Mouse (Mus musculus) hindbrain, embryonic 12.5 days (tissue): ENCODE measurements around the gene Cracr2b. TPM values are rescaled to one million over a fixed set of nuclear protein-coding genes. Genes with fewer than 3 reads are reported as not detected.
A peak's percentile ranks its signal among the peaks of the same experiment; 100 is the strongest.

Experiments
- ATAC-seq: fragments of 200-750 bp; cut with Nextera tagmentation; 2 replicates; pipeline ENCODE4 v1.8.0; 2017; ENCODE audit warnings: moderate TSS enrichment; ENCODE audit not compliant: low FRiP score
- H3K27ac ChIP-seq: fragments of 300-500 bp; sonication (generic); 2 replicates; pipeline ENCODE4 v1.5.1; 2016; ENCODE audit warnings: mild to moderate bottlenecking
- H3K27me3 ChIP-seq: fragments of 300-500 bp; sonication (generic); 2 replicates; pipeline ENCODE4 v1.6.1; 2016; ENCODE audit warnings: mild to moderate bottlenecking
- H3K36me3 ChIP-seq: fragments of 300-500 bp; sonication (generic); 2 replicates; pipeline ENCODE4 v1.6.1; 2016; ENCODE audit warnings: mild to moderate bottlenecking
- H3K4me1 ChIP-seq: fragments of 300-500 bp; sonication (generic); 2 replicates; pipeline ENCODE4 v1.6.1; 2016
- H3K4me2 ChIP-seq: fragments of 300-500 bp; sonication (generic); replicated peaks from 2 replicates; pipeline ENCODE4 v1.6.1; 2016; ENCODE audit warnings: mild to moderate bottlenecking
- H3K4me3 ChIP-seq: fragments of 300-500 bp; sonication (generic); 2 replicates; pipeline ENCODE4 v1.5.1; 2016; ENCODE audit warnings: mild to moderate bottlenecking
- H3K9ac ChIP-seq: fragments of 300-500 bp; sonication (generic); 2 replicates; pipeline ENCODE4 v1.6.1; 2016; ENCODE audit warnings: mild to moderate bottlenecking, moderate library complexity
- H3K9me3 ChIP-seq: fragments of 300-500 bp; sonication (generic); replicated peaks from 2 replicates; pipeline ENCODE4 v1.6.1; 2016; ENCODE audit warnings: mild to moderate bottlenecking
- WGBS: fragments of 180-500 bp; shearing (Covaris S2); methylation state at CpG from one replicate; pipeline ENCODE4 v1.1.7; 2016; 5-methylcytosine and 5-hydroxymethylcytosine counted together
- polyA plus RNA-seq: library from polyadenylated mRNA; unstranded; fragments of >200 nt; fragmentation: Nextera tagmentation; extraction: Ambion mirVana; gene quantifications from 2 replicates; pipeline ENCODE4 v1.2.1, GENCODE M21; 2016

The Cracr2b gene
- polyA plus RNA-seq, 1 experiment from 2014 or later, result 7.7 TPM

- WGBS, result 69% methylated on average over 9 of the region's 9 CpGs
- peaks cover 44% of the 10 kb centered on the region for H3K36me3 ChIP-seq
- H3K9me3 ChIP-seq, result no peaks in the 10 kb centered on the region
- peak overlapping the region; percentile 14 for H3K9ac ChIP-seq
- no peak overlapping the region for H3K4me3 ChIP-seq
- peak overlapping the region; percentile 76 for H3K4me2 ChIP-seq
- no peak overlapping the region for H3K27ac ChIP-seq
- H3K27me3 ChIP-seq, result no peaks in the 10 kb centered on the region
- peaks cover 49% of the 10 kb centered on the region for H3K4me1 ChIP-seq
- ATAC-seq, result no peak
Observed at GRCm38 (mm10) chr7:141435856-141436522, 24.9 kb upstream of the Cracr2b start.

GRCm38 (mm10) chr7:141436523-141436892, 24.4 kb upstream of the Cracr2b start:
- H3K27ac ChIP-seq, result peak overlapping the region; percentile 73; the same call in 1 of the 2 replicates
- no peak for ATAC-seq
- H3K36me3 ChIP-seq, result peaks cover 41% of the 10 kb centered on the region
- no peaks in the 10 kb centered on the region for H3K27me3 ChIP-seq
- peak overlapping the region; percentile 76 for H3K4me2 ChIP-seq
- 42% methylated on average over 2 of the region's 2 CpGs for WGBS
- peak overlapping the region; percentile 54 for H3K4me3 ChIP-seq
- H3K9ac ChIP-seq, result peak overlapping the region; percentile 78
- peaks cover 46% of the 10 kb centered on the region for H3K4me1 ChIP-seq
- no peaks in the 10 kb centered on the region for H3K9me3 ChIP-seq

- 6% methylated on average over 53 of the region's 53 CpGs for WGBS
Observed at GRCm38 (mm10) chr7:141437178-141438120, 23.4 kb upstream of the Cracr2b start, which contains the start of gene Slc25a22. Slc25a22 (minus strand) TSS chr7:141437892.

GRCm38 (mm10) chr7:141438201-141438968, 22.5 kb upstream of the Cracr2b start:
- Histone ChIP-seq H3K27me3 (no peaks in the 10 kb centered on the region), H3K4me2 (no peak overlapping the region), H3K4me3 (no peak overlapping the region), H3K9ac (no peak overlapping the region), H3K4me1 (peaks cover 53% of the 10 kb centered on the region), H3K9me3 (no peaks in the 10 kb centered on the region), H3K27ac (no peak overlapping the region), H3K36me3 (peaks cover 22% of the 10 kb centered on the region)
- WGBS, result 93% methylated on average over 12 of the region's 12 CpGs
- no peak for ATAC-seq

More at GRCm38 (mm10) chr7:141437178-141438120, 23.4 kb upstream of the Cracr2b start, which contains the start of gene Slc25a22:
- H3K9ac ChIP-seq, result peak within 1 kb of the TSS; percentile 78
- peak within 1 kb of the TSS; percentile 54 for H3K4me3 ChIP-seq
- peak within 1 kb of the TSS; percentile 76 for H3K4me2 ChIP-seq
- peak within 1 kb of the TSS; percentile 73 for H3K27ac ChIP-seq
- H3K9me3 ChIP-seq, result no peaks in the 10 kb centered on the region
- H3K4me1 ChIP-seq, result peaks cover 51% of the 10 kb centered on the region
- peaks cover 32% of the 10 kb centered on the region for H3K36me3 ChIP-seq
- no peaks in the 10 kb centered on the region for H3K27me3 ChIP-seq
- ATAC-seq, result peak; percentile 75

- no peak for ATAC-seq
- Histone ChIP-seq H3K4me3 (no peak overlapping the region), H3K36me3 (peaks cover 22% of the 10 kb centered on the region), H3K27me3 (no peaks in the 10 kb centered on the region), H3K4me1 (peaks cover 50% of the 10 kb centered on the region), H3K4me2 (no peak overlapping the region), H3K9me3 (no peaks in the 10 kb centered on the region), H3K9ac (no peak overlapping the region), H3K27ac (no peak overlapping the region)
- WGBS, result 90% methylated on average over 10 of the region's 10 CpGs
Observed at GRCm38 (mm10) chr7:141439140-141439679, 21.7 kb upstream of the Cracr2b start.

GRCm38 (mm10) chr7:141439811-141440210, 21.1 kb upstream of the Cracr2b start:
- 93% methylated on average over 11 of the region's 11 CpGs for WGBS
- H3K9me3 ChIP-seq, result no peaks in the 10 kb centered on the region
- no peak overlapping the region for H3K4me2 ChIP-seq
- ATAC-seq, result no peak
- peaks cover 48% of the 10 kb centered on the region for H3K4me1 ChIP-seq
- H3K36me3 ChIP-seq, result peaks cover 22% of the 10 kb centered on the region
- H3K27ac ChIP-seq, result no peak overlapping the region
- H3K27me3 ChIP-seq, result no peaks in the 10 kb centered on the region
- no peak overlapping the region for H3K4me3 ChIP-seq
- H3K9ac ChIP-seq, result no peak overlapping the region

- no peak for ATAC-seq
- Histone ChIP-seq H3K36me3 (peaks cover 22% of the 10 kb centered on the region), H3K4me3 (no peak overlapping the region), H3K27me3 (no peaks in the 10 kb centered on the region), H3K9ac (no peak overlapping the region), H3K4me1 (peaks cover 40% of the 10 kb centered on the region), H3K4me2 (no peak overlapping the region), H3K27ac (no peak overlapping the region), H3K9me3 (no peaks in the 10 kb centered on the region)
- 33% methylated on average over 6 of the region's 6 CpGs for WGBS
Observed at GRCm38 (mm10) chr7:141440613-141441012, 20.3 kb upstream of the Cracr2b start.

GRCm38 (mm10) chr7:141441460-141441859, 19.4 kb upstream of the Cracr2b start:
- Histone ChIP-seq H3K27ac (no peak overlapping the region), H3K36me3 (peaks cover 22% of the 10 kb centered on the region), H3K4me1 (peaks cover 32% of the 10 kb centered on the region), H3K27me3 (no peaks in the 10 kb centered on the region), H3K4me3 (no peak overlapping the region), H3K9me3 (no peaks in the 10 kb centered on the region), H3K4me2 (no peak overlapping the region), H3K9ac (no peak overlapping the region)
- WGBS, result 94% methylated on average over 9 of the region's 9 CpGs
- ATAC-seq, result no peak

GRCm38 (mm10) chr7:141442199-141442598, 18.7 kb upstream of the Cracr2b start:
- Histone ChIP-seq H3K4me1 (peaks cover 25% of the 10 kb centered on the region), H3K36me3 (peaks cover 22% of the 10 kb centered on the region), H3K4me3 (peak overlapping the region; percentile 39; the same call in 1 of the 2 replicates), H3K27ac (no peak overlapping the region), H3K9me3 (no peaks in the 10 kb centered on the region), H3K4me2 (peak overlapping the region; percentile 72; the same call in 1 of the 2 replicates), H3K27me3 (no peaks in the 10 kb centered on the region), H3K9ac (peak overlapping the region; percentile 32)
- ATAC-seq, result no peak
- 94% methylated on average over 13 of the region's 13 CpGs for WGBS

GRCm38 (mm10) chr7:141443081-141443821, 17.6 kb upstream of the Cracr2b start:
- 27% methylated on average over 12 of the region's 12 CpGs for WGBS
- peak overlapping the region; percentile 39 for H3K4me3 ChIP-seq
- ATAC-seq, result no peak
- H3K36me3 ChIP-seq, result peaks cover 20% of the 10 kb centered on the region
- no peaks in the 10 kb centered on the region for H3K9me3 ChIP-seq
- H3K27me3 ChIP-seq, result no peaks in the 10 kb centered on the region
- H3K4me1 ChIP-seq, result peaks cover 24% of the 10 kb centered on the region
- peak overlapping the region; percentile 55 for H3K9ac ChIP-seq
- H3K4me2 ChIP-seq, result peak overlapping the region; percentile 72
- H3K27ac ChIP-seq, result no peak overlapping the region; the same call in 1 of the 2 replicates

GRCm38 (mm10) chr7:141443828-141444237, 17.1 kb upstream of the Cracr2b start, which contains the start of gene Pidd1:
Pidd1 (minus strand) TSS chr7:141444025.
- under 1% methylated on average over 25 of the region's 25 CpGs for WGBS
- Histone ChIP-seq H3K4me2 (peak within 1 kb of the TSS; percentile 72), H3K4me3 (peak within 1 kb of the TSS; percentile 39), H3K36me3 (peaks cover 20% of the 10 kb centered on the region), H3K4me1 (peaks cover 30% of the 10 kb centered on the region), H3K27ac (no peak within 1 kb of the TSS; the same call in 1 of the 2 replicates), H3K27me3 (no peaks in the 10 kb centered on the region), H3K9me3 (no peaks in the 10 kb centered on the region), H3K9ac (peak within 1 kb of the TSS; percentile 55)
- no peak for ATAC-seq
